Mouse (Mus musculus) kidney, postnatal 0 days (tissue): ENCODE measurements around the gene Vwa5b2. TPM values are rescaled to one million over a fixed set of nuclear protein-coding genes. Genes with fewer than 3 reads are reported as not detected.

Experiments used
- ATAC-seq: fragments of 200-750 bp; cut with Nextera tagmentation; replicated peaks from 2 replicates; pipeline ENCODE4 v1.8.0; 2017; ENCODE audit warnings: low read depth, moderate number of reproducible peaks, moderate TSS enrichment, moderate library complexity; ENCODE audit not compliant: low FRiP score
- DNase-seq: peaks from one replicate; pipeline ENCODE4 v3.0.0-alpha.2; 2016; ENCODE audit warnings: low spot score
- H3K27ac ChIP-seq: fragments of 300-500 bp; sonication (generic); 2 replicates; pipeline ENCODE4 v1.5.1; 2014; ENCODE audit warnings: mild to moderate bottlenecking
- H3K27me3 ChIP-seq: fragments of 300-500 bp; sonication (generic); 2 replicates; pipeline ENCODE4 v1.6.1; 2014; ENCODE audit warnings: low read length, mixed read lengths; ENCODE audit not compliant: insufficient read depth
- H3K36me3 ChIP-seq: fragments of 300-500 bp; sonication (generic); 2 replicates; pipeline ENCODE4 v1.6.1; 2014; ENCODE audit warnings: low read length, mixed read lengths; ENCODE audit not compliant: insufficient read depth
- H3K4me1 ChIP-seq: fragments of 300-500 bp; sonication (generic); replicated peaks from 2 replicates; pipeline ENCODE4 v1.6.1; 2014; ENCODE audit warnings: antibody characterized with exemption, low read length, mixed read lengths; ENCODE audit not compliant: insufficient read depth
- H3K4me2 ChIP-seq: fragments of 300-500 bp; sonication (generic); 2 replicates; pipeline ENCODE4 v1.6.1; 2014; ENCODE audit warnings: mild to moderate bottlenecking, low read length, moderate library complexity, mixed read lengths
- H3K4me3 ChIP-seq: fragments of 300-500 bp; sonication (generic); replicated peaks from 2 replicates; pipeline ENCODE4 v1.5.1; 2014; ENCODE audit warnings: low read depth, low read length
- H3K9ac ChIP-seq: fragments of 300-500 bp; sonication (generic); 2 replicates; pipeline ENCODE4 v1.6.1; 2014; ENCODE audit warnings: low read depth, low read length
- H3K9me3 ChIP-seq: fragments of 300-500 bp; sonication (generic); replicated peaks from 2 replicates; pipeline ENCODE4 v1.6.1; 2016; ENCODE audit warnings: low read length, inconsistent platforms, mixed read lengths
- CTCF ChIP-seq: IDR thresholded peaks from 2 replicates; pipeline ENCODE4 v1.5.1; 2016; ENCODE audit warnings: antibody characterized with exemption, low read depth, mild to moderate bottlenecking, moderate library complexity
- WGBS: fragments of 180-500 bp; shearing (Covaris S2); extraction: QIAGEN DNeasy Blood & Tissue Kit; methylation state at CpG from one replicate; pipeline ENCODE4 v1.1.7; 2014; 5-methylcytosine and 5-hydroxymethylcytosine counted together
- polyA plus RNA-seq: library from polyadenylated mRNA; unstranded; fragments of >200 nt; fragmentation: Nextera tagmentation; extraction: Ambion mirVana; gene quantifications from 2 replicates; pipeline ENCODE4 v1.2.1, GENCODE M21; 2015

Gene Vwa5b2
- polyA plus RNA-seq, 1 experiment from 2014 or later: 0.43 TPM

- no peaks in the 10 kb centered on the region for H3K27me3 ChIP-seq
- no peaks in the 10 kb centered on the region for H3K9me3 ChIP-seq
- H3K4me1 ChIP-seq: no peaks in the 10 kb centered on the region
- no peak overlapping the region for H3K4me2 ChIP-seq
- no peak for TF ChIP-seq CTCF
- H3K27ac ChIP-seq: no peak overlapping the region
- H3K36me3 ChIP-seq: 0 out of 2 replicates have a peak, but pooled peaks cover 8% of the 10 kb centered on the region
- ATAC-seq (no peak), DNase-seq (no peak)
- H3K9ac ChIP-seq: no peak overlapping the region
- H3K4me3 ChIP-seq: no peak overlapping the region
- 69% methylated on average over 5 of the region's 5 CpGs for WGBS
These were observed 11.2 kb downstream of the Vwa5b2 start for GRCm38 (mm10) chr16:20600511-20600910.

- H3K27me3 ChIP-seq: no peaks in the 10 kb centered on the region
- 0 out of 2 replicates have a peak, but pooled peaks cover under 1% of the 10 kb centered on the region for H3K4me1 ChIP-seq
- no peak for DNase-seq
- no peak overlapping the region for H3K9ac ChIP-seq
- no peak for TF ChIP-seq CTCF
- ATAC-seq: no peak
- peaks cover 27% of the 10 kb centered on the region for H3K36me3 ChIP-seq
- H3K4me3 ChIP-seq: no peak overlapping the region
- H3K27ac ChIP-seq: no peak overlapping the region
- H3K4me2 ChIP-seq: no peak overlapping the region
- no peaks in the 10 kb centered on the region for H3K9me3 ChIP-seq
- WGBS: 65% methylated on average over 9 of the region's 9 CpGs
These were observed 15.4 kb downstream of the Vwa5b2 start for GRCm38 (mm10) chr16:20604705-20605104.

- DNase-seq: peak; percentile 89
- peaks cover 5% of the 10 kb centered on the region; the same call in 1 of the 2 replicates for H3K4me1 ChIP-seq
- ATAC-seq: peak; percentile 67
These were observed 21.5 kb downstream of the Vwa5b2 start for GRCm38 (mm10) chr16:20610501-20611356.

GRCm38 (mm10) chr16:20611357-20612227 lies 22.3 kb downstream of the Vwa5b2 start, which contains the start of the genes Eef1akmt4, Gm49333 and Alg3:
TSS of gene Eef1akmt4 (plus strand) at chr16:20611593.
TSS of gene Gm49333 (plus strand) at chr16:20611610.
TSS of gene Alg3 (minus strand) at chr16:20611735.
- DNase-seq (peak; percentile 98), ATAC-seq (peak; percentile 96)
- no peaks in the 10 kb centered on the region for H3K27me3 ChIP-seq
- peak within 1 kb of the TSS; percentile 72 for H3K9ac ChIP-seq
- TF ChIP-seq CTCF: no peak
- peaks cover 5% of the 10 kb centered on the region; the same call in 1 of the 2 replicates for H3K4me1 ChIP-seq
- H3K27ac ChIP-seq: peak within 1 kb of the TSS; percentile 76
- H3K4me3 ChIP-seq: peak within 1 kb of the TSS; percentile 60
- peaks cover 8% of the 10 kb centered on the region for H3K36me3 ChIP-seq
- 1% methylated on average over 41 of the region's 41 CpGs for WGBS
- no peaks in the 10 kb centered on the region for H3K9me3 ChIP-seq
- H3K4me2 ChIP-seq: peak within 1 kb of the TSS; percentile 74

More at GRCm38 (mm10) chr16:20610501-20611356, 21.5 kb downstream of the Vwa5b2 start:
- Histone ChIP-seq H3K4me2 (peak overlapping the region; percentile 74), H3K36me3 (peaks cover 16% of the 10 kb centered on the region), H3K9me3 (no peaks in the 10 kb centered on the region), H3K27me3 (no peaks in the 10 kb centered on the region), H3K27ac (peak overlapping the region; percentile 76), H3K4me3 (peak overlapping the region; percentile 60), H3K9ac (peak overlapping the region; percentile 72)
- WGBS: under 1% methylated on average over 28 of the region's 28 CpGs
- TF ChIP-seq CTCF: no peak

- Histone ChIP-seq H3K27ac (no peak overlapping the region), H3K27me3 (0 out of 2 replicates have a peak, but pooled peaks cover 6% of the 10 kb centered on the region), H3K9ac (no peak overlapping the region), H3K4me2 (peak overlapping the region; percentile 99), H3K4me3 (peak overlapping the region; percentile 70), H3K9me3 (no peaks in the 10 kb centered on the region), H3K4me1 (peaks cover 24% of the 10 kb centered on the region; the same call in 1 of the 2 replicates), H3K36me3 (no peaks in the 10 kb centered on the region)
- ATAC-seq (0 out of 2 replicates have a peak, but pooled peaks have one; percentile 33), DNase-seq (peak; percentile 54)
- TF ChIP-seq CTCF: no peak
- 3% methylated on average over 66 of the region's 83 CpGs for WGBS
These were observed 30.5 kb downstream of the Vwa5b2 start for GRCm38 (mm10) chr16:20619541-20620398.
